Mouse (Mus musculus): ENCODE results near the gene Trim11. TPM values are rescaled to one million over a fixed set of nuclear protein-coding genes. Genes with fewer than 3 reads are reported as not detected.
A peak's percentile ranks its signal among the peaks of the same experiment; 100 is the strongest.

Gene Trim11
- total RNA-seq, 2 experiments from 2014 or later: 5.6 to 7.4 TPM

GRCm38 (mm10) chr11:58955143-58955867, 22.6 kb upstream of the Trim11 start:
- DNase-seq: no peak
- intact Hi-C loops (cut with DNase I): no loop called here

DNA sequence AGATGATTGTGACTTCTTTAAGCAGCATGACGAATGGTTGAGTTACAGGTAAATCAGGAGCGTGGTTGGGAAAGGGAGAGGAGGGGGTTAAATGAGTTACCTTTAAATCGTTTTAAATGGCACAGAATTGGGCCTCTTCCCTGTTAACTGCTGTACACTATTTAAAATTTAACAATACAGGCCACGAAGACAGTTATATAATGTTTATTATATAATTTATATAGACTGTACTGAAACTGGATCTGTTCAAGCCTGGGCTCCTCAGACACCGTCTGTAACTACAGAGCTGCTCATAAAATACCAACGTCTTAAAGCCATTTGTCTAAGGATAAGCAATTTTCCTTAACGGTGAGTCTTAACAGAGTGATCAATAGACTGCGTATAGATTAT, 22.0 kb upstream of the Trim11 start:
- DNase-seq: no peak
- intact Hi-C loops (cut with DNase I): no loop called here

DNA sequence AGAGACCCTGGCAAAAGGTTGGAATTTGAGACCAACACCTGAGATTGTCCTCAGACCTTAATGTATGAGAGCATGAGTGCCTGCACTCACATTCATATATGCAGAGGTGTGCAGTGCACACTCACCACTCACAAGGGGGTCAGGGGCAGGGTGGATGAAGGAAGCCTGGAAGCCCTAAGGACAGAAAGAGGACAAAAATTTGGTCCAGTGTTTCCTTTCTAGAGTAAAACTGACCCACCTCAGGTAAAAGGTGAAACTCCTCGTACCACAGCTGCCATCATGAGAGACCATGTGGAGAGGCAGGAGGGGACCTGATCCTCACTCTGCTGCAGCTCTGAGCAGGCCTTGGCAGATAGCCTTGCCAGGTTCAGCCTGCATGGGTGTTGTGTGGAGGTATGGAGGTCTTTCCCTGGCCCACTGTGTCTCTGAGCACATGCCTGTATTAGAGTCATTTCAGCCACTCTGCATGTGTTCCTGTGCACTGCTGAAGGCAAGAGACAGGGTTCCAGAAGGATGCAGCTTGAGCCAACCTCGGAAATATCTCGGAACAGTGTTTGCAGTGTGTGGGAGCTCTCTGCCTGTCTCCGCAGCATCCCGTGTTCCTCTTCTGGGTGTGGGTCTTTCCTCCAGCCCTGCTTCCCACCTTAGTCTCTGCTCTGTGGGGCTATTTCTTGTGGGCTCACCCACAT, 20.5 kb upstream of the Trim11 start:
- no peak for DNase-seq
- intact Hi-C loops (cut with DNase I): no loop called here

GRCm38 (mm10) chr11:58958536-58958935, 19.4 kb upstream of the Trim11 start:
- intact Hi-C loops (cut with DNase I): no loop called here
- no peak for DNase-seq

DNA sequence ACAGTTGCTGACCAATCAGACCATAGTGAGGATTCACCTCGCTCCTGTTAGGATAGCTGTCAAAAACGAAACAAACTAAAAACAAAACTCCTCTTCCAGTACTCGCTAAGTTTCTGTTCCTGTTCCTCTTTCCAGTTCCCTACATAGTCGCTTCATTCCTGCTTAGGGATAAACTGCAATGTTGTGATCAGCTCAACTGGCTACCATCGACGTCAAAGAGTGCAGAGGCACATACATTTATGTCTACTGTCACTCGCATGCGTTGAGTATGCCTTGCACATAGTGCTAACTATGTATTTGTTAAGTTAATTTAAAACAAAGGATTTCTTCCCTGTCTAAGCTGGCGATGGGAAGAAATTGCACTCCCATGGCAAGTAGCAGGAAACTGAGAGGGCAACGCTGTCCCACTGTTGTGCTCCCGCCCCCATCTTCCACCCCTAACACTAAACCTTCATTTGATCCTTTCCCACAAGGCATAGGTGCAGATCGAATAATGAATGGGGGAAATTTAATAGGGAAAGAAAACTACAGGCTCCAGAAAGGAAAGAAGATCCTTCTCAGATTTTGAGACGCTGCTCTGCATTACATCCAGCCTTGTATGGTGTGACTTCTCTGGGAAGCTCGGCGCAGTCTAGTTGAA, 18.6 kb upstream of the Trim11 start:
- intact Hi-C loops (cut with DNase I): no loop called here
- DNase-seq: no peak

DNA sequence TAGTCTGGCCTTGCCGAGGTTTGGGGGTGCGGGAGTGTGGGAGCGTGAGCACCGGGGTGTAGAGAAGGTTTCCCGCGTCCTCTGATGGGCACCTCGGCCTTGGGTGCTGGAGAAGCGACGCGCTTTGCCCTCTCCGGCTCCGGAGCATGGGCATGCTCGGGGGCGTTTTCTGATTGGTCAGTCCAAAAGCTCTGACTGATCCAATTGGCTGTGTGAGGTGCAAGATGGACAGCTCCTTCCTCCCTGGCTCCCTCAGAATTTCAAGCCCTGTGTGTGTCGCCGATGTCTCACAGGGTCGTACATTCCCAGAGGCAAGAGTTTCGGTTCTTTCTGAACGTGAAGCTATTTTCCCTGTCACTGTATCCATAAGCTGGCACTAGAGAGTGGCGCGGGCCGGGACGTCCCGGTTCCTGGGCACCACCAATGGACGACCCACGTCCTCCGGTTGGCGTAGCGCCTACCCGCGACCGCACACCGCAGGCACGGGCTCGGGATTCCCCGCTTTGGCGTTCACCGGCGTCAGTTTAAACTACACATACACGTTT, 17.9 kb upstream of the Trim11 start:
- peak in 1 of 2 experiments; percentile 49 for DNase-seq
- intact Hi-C loops (cut with DNase I): no loop called here

GRCm38 (mm10) chr11:58961364-58962177, 16.3 kb upstream of the Trim11 start:
- DNase-seq: no peak
- intact Hi-C loops (cut with DNase I): no loop called here

GRCm38 (mm10) chr11:58963543-58963942, 14.3 kb upstream of the Trim11 start:
- intact Hi-C loops (cut with DNase I): no loop called here
- DNase-seq: no peak

- no peak for DNase-seq
- intact Hi-C loops (cut with DNase I): no loop called here
Measured at GRCm38 (mm10) chr11:58964216-58964615, 13.7 kb upstream of the Trim11 start.

- DNase-seq: no peak
- intact Hi-C loops (cut with DNase I): no loop called here
Measured at GRCm38 (mm10) chr11:58965001-58965760, 12.7 kb upstream of the Trim11 start.

DNA sequence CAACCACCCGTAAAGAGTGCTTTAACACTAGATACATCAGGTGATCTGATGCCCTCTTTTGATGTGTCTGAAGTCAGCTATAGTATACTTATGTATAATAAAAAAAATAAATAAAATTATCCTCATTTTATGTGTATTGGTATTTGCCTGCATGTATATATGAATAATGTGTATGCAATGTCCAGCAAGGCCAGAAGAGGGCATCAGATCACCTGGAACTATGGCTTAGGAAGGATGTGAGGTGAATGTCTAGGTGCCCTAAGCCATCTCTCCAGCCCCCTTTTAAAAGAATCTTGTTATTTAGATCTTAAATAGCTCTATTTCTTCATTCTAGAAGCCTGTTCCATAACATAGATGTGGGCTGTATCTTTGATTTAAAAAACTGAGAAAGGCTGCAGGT, 10.5 kb upstream of the Trim11 start:
- DNase-seq: no peak
- intact Hi-C loops (cut with DNase I): no loop called here

DNA sequence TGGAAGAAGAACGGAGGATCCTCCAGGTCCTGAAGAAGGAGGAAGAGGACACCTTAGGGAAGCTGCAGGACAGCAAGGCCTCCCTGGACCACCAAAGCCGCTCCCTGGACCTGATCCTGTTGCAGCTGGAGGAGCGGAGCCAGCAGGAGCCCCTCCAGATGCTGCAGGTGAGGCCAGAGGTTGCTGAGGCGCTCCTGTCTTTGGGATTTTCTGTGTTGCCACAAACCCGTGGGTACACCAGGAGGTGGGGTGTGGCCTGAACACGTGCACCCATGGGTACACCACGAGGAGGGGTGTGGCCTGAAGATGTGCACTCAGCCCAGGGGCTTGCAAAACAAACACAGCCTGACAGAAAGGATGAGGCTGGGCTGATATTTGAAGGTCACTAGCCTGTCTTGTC, 9.3 kb upstream of the Trim11 start:
- no peak for DNase-seq
- intact Hi-C loops (cut with DNase I): no loop called here

DNA sequence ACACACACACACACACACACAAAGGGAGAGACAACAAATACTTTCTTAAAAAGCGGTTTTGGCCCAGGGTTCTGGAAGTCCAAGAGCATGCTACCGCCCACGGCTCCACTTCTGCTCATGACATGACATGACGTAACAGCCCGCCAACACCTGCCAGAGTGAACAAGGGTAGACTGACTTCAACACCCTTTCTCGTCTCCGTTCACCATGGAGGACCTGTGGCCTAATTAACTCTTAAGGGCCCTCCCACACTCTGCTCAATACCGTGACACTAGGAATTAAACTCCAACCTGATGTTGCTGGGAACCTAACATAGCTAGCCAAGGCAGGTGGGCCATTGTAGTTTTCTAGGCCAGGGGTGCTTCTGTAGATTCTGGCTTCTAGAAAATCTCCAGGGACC, 8.9 kb upstream of the Trim11 start:
- intact Hi-C loops (cut with DNase I): no loop called here
- no peak for DNase-seq

- DNase-seq: no peak
- intact Hi-C loops (cut with DNase I): no loop called here
Measured at GRCm38 (mm10) chr11:58969659-58970058, 8.2 kb upstream of the Trim11 start.

- intact Hi-C loops (cut with DNase I): no loop called here
Measured at GRCm38 (mm10) chr11:58970831-58971530, 6.9 kb upstream of the Trim11 start.

GRCm38 (mm10) chr11:58971796-58972195, 6.1 kb upstream of the Trim11 start:
- no peak for DNase-seq
- intact Hi-C loops (cut with DNase I): no loop called here

More at GRCm38 (mm10) chr11:58970831-58971530, 6.9 kb upstream of the Trim11 start:
- DNase-seq: no peak

- intact Hi-C loops (cut with DNase I): no loop called here
- no peak for DNase-seq
Measured at GRCm38 (mm10) chr11:58974414-58974813, 3.5 kb upstream of the Trim11 start.

GRCm38 (mm10) chr11:58977150-58977549, 743 bp upstream of the Trim11 start:
- DNase-seq: peak in 1 of 2 experiments; percentile 14
- intact Hi-C loops (cut with DNase I): no loop called here

GRCm38 (mm10) chr11:58977607-58978026, 276 bp upstream of the Trim11 start:
- intact Hi-C loops (cut with DNase I): no loop called here
- no peak for DNase-seq

Measured in gastrocnemius, postnatal 36 days (tissue).